Mouse (Mus musculus): ENCODE data around the gene Prm3. TPM values are rescaled to one million over a fixed set of nuclear protein-coding genes. Genes with fewer than 3 reads are reported as not detected.
"Not testable (repeated sequence)": the region's sequence is repeated elsewhere in the genome, so short reads cannot be mapped to it uniquely, and the experiment has no call there.

Gene Prm3
- polyA plus RNA-seq, 1 experiment from 2014 or later: not detected

- Histone ChIP-seq H3K9me3 (no peaks in the 10 kb centered on the region), H3K36me3 (no peaks in the 10 kb centered on the region), H3K4me3 (no peak overlapping the region), H3K9ac (no peak overlapping the region), H3K27ac (no peak overlapping the region), H3K4me2 (replicated peaks) (no peak overlapping the region), H3K27me3 (replicated peaks) (no peaks in the 10 kb centered on the region), H3K4me1 (no peaks in the 10 kb centered on the region)
- ATAC-seq (ENCODE audit: low FRiP score, low read depth): no peak
- WGBS: 83% methylated on average over 1 of the region's 1 CpGs
Observed at GRCm38 (mm10) chr16:10824536-10824935, 33.8 kb upstream of the Prm3 start.

- H3K27ac ChIP-seq: no peak overlapping the region
- H3K9me3 ChIP-seq: no peaks in the 10 kb centered on the region
- no peaks in the 10 kb centered on the region for H3K4me1 ChIP-seq
- ATAC-seq (ENCODE audit: low FRiP score, low read depth): no peak
- no peaks in the 10 kb centered on the region for H3K27me3 ChIP-seq (replicated peaks)
- H3K36me3 ChIP-seq: no peaks in the 10 kb centered on the region
- WGBS: 68% methylated on average over 4 of the region's 4 CpGs
- H3K4me2 ChIP-seq (replicated peaks): no peak overlapping the region
- no peak overlapping the region for H3K4me3 ChIP-seq
- H3K9ac ChIP-seq: no peak overlapping the region
Observed at GRCm38 (mm10) chr16:10821387-10821786, 30.7 kb upstream of the Prm3 start.

- ATAC-seq (ENCODE audit: low FRiP score, low read depth): no peak
- H3K4me3 ChIP-seq: no peak overlapping the region
- 72% methylated on average over 3 of the region's 3 CpGs for WGBS
- H3K27ac ChIP-seq: no peak overlapping the region
- no peaks in the 10 kb centered on the region for H3K9me3 ChIP-seq
- H3K9ac ChIP-seq: no peak overlapping the region
- H3K27me3 ChIP-seq (replicated peaks): no peaks in the 10 kb centered on the region
- no peaks in the 10 kb centered on the region for H3K36me3 ChIP-seq
- no peaks in the 10 kb centered on the region for H3K4me1 ChIP-seq
- H3K4me2 ChIP-seq (replicated peaks): no peak overlapping the region
Observed at GRCm38 (mm10) chr16:10819966-10820365, 29.3 kb upstream of the Prm3 start.

GRCm38 (mm10) chr16:10818579-10819135 lies 27.9 kb upstream of the Prm3 start:
- no peak overlapping the region for H3K27ac ChIP-seq
- no peaks in the 10 kb centered on the region for H3K9me3 ChIP-seq
- no peak overlapping the region for H3K9ac ChIP-seq
- H3K4me3 ChIP-seq: no peak overlapping the region
- no peaks in the 10 kb centered on the region for H3K4me1 ChIP-seq
- no peak for ATAC-seq (ENCODE audit: low FRiP score, low read depth)
- H3K4me2 ChIP-seq (replicated peaks): no peak overlapping the region
- H3K36me3 ChIP-seq: no peaks in the 10 kb centered on the region
- H3K27me3 ChIP-seq (replicated peaks): no peaks in the 10 kb centered on the region
- 88% methylated on average over 4 of the region's 4 CpGs for WGBS

- ATAC-seq (ENCODE audit: low FRiP score, low read depth): no peak
- H3K36me3 ChIP-seq: no peaks in the 10 kb centered on the region
- no peaks in the 10 kb centered on the region for H3K27me3 ChIP-seq (replicated peaks)
- H3K4me3 ChIP-seq: no peak overlapping the region
- no peak overlapping the region for H3K9ac ChIP-seq
- H3K9me3 ChIP-seq: no peaks in the 10 kb centered on the region
- WGBS: 94% methylated on average over 4 of the region's 4 CpGs
- H3K27ac ChIP-seq: no peak overlapping the region
- H3K4me1 ChIP-seq: no peaks in the 10 kb centered on the region
- no peak overlapping the region for H3K4me2 ChIP-seq (replicated peaks)
Observed at GRCm38 (mm10) chr16:10814864-10815263, 24.1 kb upstream of the Prm3 start.

- ATAC-seq (ENCODE audit: low FRiP score, low read depth): no peak
- Histone ChIP-seq H3K27ac (no peak overlapping the region), H3K27me3 (replicated peaks) (no peaks in the 10 kb centered on the region), H3K9me3 (no peaks in the 10 kb centered on the region), H3K4me1 (no peaks in the 10 kb centered on the region), H3K4me2 (replicated peaks) (no peak overlapping the region), H3K36me3 (no peaks in the 10 kb centered on the region), H3K4me3 (no peak overlapping the region), H3K9ac (no peak overlapping the region)
- WGBS: 82% methylated on average over 4 of the region's 4 CpGs
Observed at GRCm38 (mm10) chr16:10813726-10814125, 23.0 kb upstream of the Prm3 start.

GRCm38 (mm10) chr16:10812865-10813371 lies 22.2 kb upstream of the Prm3 start, which contains the start of gene Gm11172:
Gm11172 (plus strand) TSS chr16:10812915.
- Histone ChIP-seq H3K27ac (no peak within 1 kb of the TSS), H3K9ac (no peak within 1 kb of the TSS), H3K9me3 (no peaks in the 10 kb centered on the region), H3K4me2 (replicated peaks) (no peak within 1 kb of the TSS), H3K27me3 (replicated peaks) (no peaks in the 10 kb centered on the region), H3K4me1 (no peaks in the 10 kb centered on the region), H3K4me3 (no peak within 1 kb of the TSS), H3K36me3 (no peaks in the 10 kb centered on the region)
- no peak for ATAC-seq (ENCODE audit: low FRiP score, low read depth)
- 92% methylated on average over 2 of the region's 2 CpGs for WGBS

- no peak overlapping the region for H3K9ac ChIP-seq
- ATAC-seq (ENCODE audit: low FRiP score, low read depth): no peak
- no peak overlapping the region for H3K4me3 ChIP-seq
- WGBS: 97% methylated on average over 1 of the region's 1 CpGs
- no peak overlapping the region for H3K4me2 ChIP-seq (replicated peaks)
- H3K36me3 ChIP-seq: no peaks in the 10 kb centered on the region
- no peak overlapping the region for H3K27ac ChIP-seq
- H3K9me3 ChIP-seq: no peaks in the 10 kb centered on the region
- H3K4me1 ChIP-seq: no peaks in the 10 kb centered on the region
- no peaks in the 10 kb centered on the region for H3K27me3 ChIP-seq (replicated peaks)
Observed at GRCm38 (mm10) chr16:10810376-10810775, 19.7 kb upstream of the Prm3 start.

GRCm38 (mm10) chr16:10805789-10806527 lies 15.2 kb upstream of the Prm3 start, which contains the start of gene Prm1:
Prm1 (minus strand) TSS chr16:10805839.
- no peaks in the 10 kb centered on the region for H3K4me1 ChIP-seq
- no peak for ATAC-seq (ENCODE audit: low FRiP score, low read depth)
- WGBS: 80% methylated on average over 10 of the region's 10 CpGs

GRCm38 (mm10) chr16:10802420-10802819 lies 11.7 kb upstream of the Prm3 start:
- not testable (repeated sequence) for H3K36me3 ChIP-seq; H3K4me2 ChIP-seq (replicated peaks); H3K4me1 ChIP-seq; H3K9ac ChIP-seq; H3K27me3 ChIP-seq (replicated peaks); H3K4me3 ChIP-seq; H3K9me3 ChIP-seq; H3K27ac ChIP-seq; ATAC-seq (ENCODE audit: low FRiP score, low read depth)
- WGBS: 79% methylated on average over 3 of the region's 3 CpGs

More at GRCm38 (mm10) chr16:10805789-10806527, 15.2 kb upstream of the Prm3 start, which contains the start of gene Prm1:
- no peaks in the 10 kb centered on the region for H3K27me3 ChIP-seq (replicated peaks)
- no peak within 1 kb of the TSS for H3K4me2 ChIP-seq (replicated peaks)
- H3K27ac ChIP-seq: no peak within 1 kb of the TSS
- H3K9me3 ChIP-seq: no peaks in the 10 kb centered on the region
- H3K9ac ChIP-seq: no peak within 1 kb of the TSS
- no peak within 1 kb of the TSS for H3K4me3 ChIP-seq
- no peaks in the 10 kb centered on the region for H3K36me3 ChIP-seq

- no peak within 1 kb of the TSS for H3K9ac ChIP-seq
- no peaks in the 10 kb centered on the region for H3K36me3 ChIP-seq
- H3K4me3 ChIP-seq: no peak within 1 kb of the TSS
- no peak within 1 kb of the TSS for H3K27ac ChIP-seq
- 78% methylated on average over 6 of the region's 6 CpGs for WGBS
- H3K27me3 ChIP-seq (replicated peaks): 0 out of 2 replicates have a peak, but pooled peaks cover 5% of the 10 kb centered on the region
- no peak for ATAC-seq (ENCODE audit: low FRiP score, low read depth)
- H3K4me2 ChIP-seq (replicated peaks): no peak within 1 kb of the TSS
- no peaks in the 10 kb centered on the region for H3K9me3 ChIP-seq
- H3K4me1 ChIP-seq: no peaks in the 10 kb centered on the region
Observed at GRCm38 (mm10) chr16:10796034-10796433, 5.3 kb upstream of the Prm3 start, which contains the start of gene Prm2. Prm2 (minus strand) TSS chr16:10796134.

- Histone ChIP-seq H3K9ac (no peak overlapping the region), H3K27ac (no peak overlapping the region), H3K4me1 (peaks cover 15% of the 10 kb centered on the region), H3K9me3 (no peaks in the 10 kb centered on the region), H3K4me3 (no peak overlapping the region), H3K4me2 (replicated peaks) (no peak overlapping the region), H3K27me3 (replicated peaks) (peaks cover 15% of the 10 kb centered on the region; the same call in 1 of the 2 replicates), H3K36me3 (no peaks in the 10 kb centered on the region)
- 48% methylated on average over 4 of the region's 4 CpGs for WGBS
- ATAC-seq (ENCODE audit: low FRiP score, low read depth): no peak
Observed at GRCm38 (mm10) chr16:10788866-10789265, 1.8 kb downstream of the Prm3 start.

Measured in neural tube, embryonic 12.5 days (tissue).